Mouse (Mus musculus) yolk sac, embryonic 10.5 days (tissue): ENCODE results near the gene Tex14.
"Not testable (repeated sequence)": the region's sequence is repeated elsewhere in the genome, so short reads cannot be mapped to it uniquely, and the experiment has no call there.

ENCODE experiments used
- DNase-seq: peaks from one replicate; pipeline ENCODE4 v3.0.0-alpha.2; 2017; ENCODE audit warnings: low spot score

The Tex14 gene

DNA sequence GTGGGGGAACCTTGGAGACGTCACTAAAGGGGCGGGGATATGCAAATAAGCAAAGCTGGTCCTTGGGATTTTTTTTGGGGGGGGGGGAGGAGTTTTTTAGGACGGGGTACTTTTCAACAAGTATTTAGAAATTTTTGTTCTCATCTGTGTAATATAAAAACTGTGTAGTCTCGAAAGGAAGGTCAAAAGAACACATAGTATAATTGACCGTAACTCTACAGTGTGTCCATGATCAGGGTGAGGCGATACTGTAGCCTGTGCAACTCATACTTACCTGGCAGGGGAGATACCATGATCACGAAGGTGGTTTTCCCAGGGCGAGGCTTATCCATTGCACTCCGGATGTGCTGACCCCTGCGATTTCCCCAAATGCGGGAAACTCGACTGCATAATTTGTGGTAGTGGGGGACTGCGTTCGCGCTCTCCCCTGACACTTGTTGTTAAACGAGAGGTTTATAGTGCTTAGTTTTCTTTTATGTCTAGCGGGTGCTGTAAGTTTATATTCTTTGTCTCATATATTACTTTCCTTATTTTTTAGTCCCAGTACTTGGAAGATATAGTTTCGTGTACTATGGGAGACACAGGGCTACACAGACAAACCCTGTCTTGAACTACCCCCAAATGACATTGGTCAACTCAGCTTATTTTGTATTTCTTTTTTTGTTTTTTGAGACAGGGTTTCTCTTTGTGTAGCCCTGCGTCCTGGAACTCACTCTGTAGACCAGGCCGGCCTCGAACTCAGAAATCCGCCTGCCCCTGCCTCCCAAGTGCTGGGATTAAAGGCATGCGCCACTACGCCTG is 21.8 kb downstream of the Tex14 start:
- peak; percentile 88 for DNase-seq

DNA sequence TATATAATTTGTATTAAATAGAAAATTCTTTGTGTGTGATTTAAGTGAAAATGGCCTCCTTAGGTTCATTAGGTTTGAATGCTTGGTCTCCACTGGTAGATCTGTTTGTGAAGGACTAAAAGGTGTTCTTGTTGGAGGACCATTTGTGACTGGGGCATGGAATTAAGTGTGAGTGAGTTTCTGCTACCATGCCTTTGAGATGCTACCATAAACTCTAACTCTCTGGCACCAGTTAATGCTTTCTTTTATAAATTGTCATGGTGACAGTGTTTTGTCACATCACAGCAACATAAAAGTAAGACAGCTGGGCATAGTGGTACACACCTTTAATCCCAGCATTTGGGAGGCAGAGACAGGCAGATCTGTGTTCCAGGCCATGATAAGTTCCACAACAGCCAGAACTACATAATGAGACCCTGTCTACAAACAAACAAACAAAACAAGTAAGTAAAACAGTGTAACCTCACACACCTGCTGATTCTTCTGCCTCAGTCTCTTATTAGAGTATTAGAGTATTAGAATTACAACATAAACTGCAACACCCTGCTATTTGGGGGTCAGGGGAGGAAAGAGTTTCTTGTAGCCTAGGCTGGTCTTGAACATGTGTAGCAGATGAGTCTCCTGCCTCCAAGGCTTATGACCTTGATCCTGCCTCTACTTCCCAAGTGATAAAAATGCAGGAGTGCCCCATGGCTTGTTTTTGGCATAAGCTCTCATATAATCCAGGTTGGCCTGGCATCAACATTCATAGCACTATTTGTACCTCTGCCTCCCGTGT is 22.6 kb downstream of the Tex14 start:
- DNase-seq, result no peak

DNA sequence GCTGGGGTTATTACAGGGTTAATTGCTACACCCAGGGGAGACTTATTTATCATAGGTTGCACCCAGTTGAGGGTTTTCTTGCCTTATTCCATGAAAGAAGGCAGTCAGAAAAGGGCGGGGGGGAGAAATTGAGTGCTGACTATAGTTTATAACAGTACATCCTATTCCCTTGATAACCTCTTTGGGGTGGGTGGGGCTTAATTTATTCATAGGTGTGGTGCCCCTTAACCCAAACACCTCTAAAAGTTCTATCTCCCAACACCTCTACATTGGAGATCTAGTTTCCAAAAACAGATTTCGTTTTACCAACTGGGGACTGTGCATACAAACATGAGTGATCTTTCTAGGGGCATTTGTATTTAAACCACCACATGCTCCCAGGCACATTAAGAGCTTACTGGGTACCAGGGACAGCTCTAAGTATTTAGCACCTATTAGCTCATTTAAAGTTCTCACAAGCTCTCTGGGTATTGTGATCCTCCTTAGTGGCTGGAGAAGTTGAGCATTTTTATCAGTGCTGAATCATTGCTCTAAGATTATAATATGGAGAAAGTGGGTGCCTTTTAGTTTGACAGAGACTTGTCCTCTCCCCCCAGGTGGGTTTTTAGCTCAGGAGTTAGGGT is 23.3 kb downstream of the Tex14 start:
- DNase-seq, result no peak

DNA sequence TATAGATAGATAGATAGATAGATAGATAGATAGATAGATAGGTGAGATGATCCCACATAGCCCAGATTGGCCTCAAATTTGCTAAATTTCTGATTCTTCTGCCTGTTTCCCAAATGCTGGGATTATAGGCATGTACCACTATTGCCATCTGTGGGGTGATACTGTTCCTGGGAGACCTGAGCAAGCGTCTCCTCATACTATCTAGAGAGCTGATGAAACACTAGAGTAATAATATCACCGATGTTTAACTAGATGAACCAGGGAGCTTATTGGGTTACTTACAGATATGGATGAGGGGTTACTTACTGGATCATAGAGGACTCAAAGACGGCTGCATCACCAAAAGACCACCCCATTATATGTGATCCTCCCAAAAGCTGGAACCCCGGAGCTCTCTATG is 24.5 kb downstream of the Tex14 start:
- DNase-seq, result no peak

DNA sequence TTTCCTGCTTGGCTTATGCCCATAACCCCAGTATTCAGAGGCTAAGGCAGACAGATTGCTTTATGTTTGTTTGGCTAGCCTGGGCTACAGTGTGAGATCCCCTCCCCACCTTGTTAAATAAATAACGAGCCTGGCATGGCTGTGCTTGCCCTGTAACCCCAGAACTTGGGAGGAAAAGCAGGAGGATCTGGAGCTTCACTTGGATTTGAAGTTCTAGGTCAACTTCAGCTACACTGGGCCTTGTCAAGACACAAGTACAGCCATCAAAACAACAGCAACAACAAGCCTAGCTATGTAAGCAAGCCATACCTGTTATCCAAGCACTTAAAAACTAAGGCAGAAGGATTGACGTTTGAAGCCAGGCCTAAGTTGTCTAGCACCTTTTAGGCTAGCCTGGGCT is 25.5 kb downstream of the Tex14 start:
- DNase-seq, result no peak

DNA sequence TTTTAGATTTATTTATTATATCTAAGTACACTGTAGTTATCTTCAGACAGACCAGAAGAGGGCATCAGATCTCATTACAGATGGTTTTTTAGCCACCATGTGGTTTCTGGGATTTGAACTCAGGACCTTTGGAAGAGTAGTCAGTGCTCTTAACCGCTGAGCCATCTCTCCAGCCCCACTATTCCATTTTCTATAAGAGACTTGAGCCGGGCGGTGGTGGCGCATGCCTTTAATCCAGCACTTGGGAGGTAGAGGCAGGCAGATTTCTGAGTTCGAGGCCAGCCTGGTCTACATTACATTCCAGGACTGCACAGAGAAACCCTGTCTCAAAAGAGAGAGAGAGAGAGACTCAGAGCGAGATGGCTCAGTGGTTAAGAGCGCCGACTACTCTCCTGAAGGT is 26.9 kb downstream of the Tex14 start:
- DNase-seq, result not testable (repeated sequence)

DNA sequence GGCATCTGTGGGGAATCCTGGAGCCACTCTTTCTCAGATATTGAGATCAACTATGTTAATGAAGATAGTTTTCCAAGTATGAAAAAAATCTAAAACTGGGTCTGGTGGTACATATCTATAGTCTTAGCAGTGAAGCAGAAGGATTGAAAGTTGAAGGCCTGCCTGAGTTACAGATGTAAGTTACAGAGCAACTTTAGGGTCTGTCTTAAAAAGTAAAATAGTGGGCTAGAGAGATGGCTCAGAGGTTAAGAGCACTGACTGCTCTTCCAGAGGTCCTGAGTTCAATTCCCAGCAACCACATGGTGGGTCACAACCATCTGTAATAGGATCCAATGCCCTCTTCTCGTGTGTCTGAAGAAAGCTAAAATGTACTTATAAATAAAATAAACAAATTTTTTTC is 27.6 kb downstream of the Tex14 start:
- no peak for DNase-seq

DNA sequence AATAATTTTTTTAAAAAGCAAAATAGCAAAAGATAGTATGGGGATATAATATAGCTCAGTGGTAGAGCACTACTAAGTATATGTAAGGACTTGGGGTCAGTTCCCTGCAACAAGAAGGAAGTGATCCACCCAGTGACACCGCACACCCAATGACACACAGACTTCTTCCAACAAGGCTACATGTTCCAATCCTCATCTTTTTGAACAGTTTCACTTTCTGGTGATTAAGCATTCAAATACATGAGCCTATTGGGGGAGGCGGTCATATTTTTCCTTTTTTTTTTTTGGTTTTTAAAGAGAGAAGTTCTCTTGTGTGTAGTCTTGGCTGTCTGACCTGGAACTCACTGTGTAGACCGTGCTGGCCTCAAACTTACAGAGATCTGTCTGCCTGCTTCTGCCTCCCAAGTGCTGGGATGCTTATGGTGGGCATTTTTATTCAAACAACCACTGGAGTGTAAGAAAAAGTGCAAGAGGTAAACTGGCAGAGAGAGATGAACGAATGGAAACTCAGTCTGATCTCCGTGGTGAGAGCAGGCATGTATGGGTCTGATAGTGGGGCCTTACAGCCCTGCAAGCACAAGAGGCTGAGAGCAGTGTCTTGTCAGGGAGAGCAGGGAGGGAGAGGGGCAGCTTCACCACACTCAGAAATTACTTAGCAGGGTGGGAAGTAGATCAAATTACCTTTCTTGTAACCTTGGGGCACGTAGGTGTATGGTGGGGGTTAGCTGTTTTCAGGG is 28.2 kb downstream of the Tex14 start:
- DNase-seq, result no peak

DNA sequence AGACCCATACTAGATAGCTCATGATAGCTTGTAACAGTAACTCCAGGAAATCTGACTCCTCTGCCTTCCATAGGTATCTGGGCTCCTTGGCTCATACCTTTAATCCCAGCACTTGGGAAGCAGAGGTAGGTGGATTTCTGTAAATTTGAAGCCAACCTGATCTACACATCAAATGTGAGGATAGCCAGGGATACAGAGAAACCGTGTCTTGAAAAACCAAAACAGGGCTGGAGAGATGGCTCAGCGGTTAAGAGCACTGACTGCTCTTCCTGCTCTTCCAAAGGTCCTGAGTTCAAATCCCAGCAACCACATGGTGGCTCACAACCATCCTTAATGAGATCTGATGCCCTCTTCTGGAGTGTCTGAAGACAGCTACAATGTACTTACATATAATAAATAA is 30.2 kb downstream of the Tex14 start:
- not testable (repeated sequence) for DNase-seq

DNA sequence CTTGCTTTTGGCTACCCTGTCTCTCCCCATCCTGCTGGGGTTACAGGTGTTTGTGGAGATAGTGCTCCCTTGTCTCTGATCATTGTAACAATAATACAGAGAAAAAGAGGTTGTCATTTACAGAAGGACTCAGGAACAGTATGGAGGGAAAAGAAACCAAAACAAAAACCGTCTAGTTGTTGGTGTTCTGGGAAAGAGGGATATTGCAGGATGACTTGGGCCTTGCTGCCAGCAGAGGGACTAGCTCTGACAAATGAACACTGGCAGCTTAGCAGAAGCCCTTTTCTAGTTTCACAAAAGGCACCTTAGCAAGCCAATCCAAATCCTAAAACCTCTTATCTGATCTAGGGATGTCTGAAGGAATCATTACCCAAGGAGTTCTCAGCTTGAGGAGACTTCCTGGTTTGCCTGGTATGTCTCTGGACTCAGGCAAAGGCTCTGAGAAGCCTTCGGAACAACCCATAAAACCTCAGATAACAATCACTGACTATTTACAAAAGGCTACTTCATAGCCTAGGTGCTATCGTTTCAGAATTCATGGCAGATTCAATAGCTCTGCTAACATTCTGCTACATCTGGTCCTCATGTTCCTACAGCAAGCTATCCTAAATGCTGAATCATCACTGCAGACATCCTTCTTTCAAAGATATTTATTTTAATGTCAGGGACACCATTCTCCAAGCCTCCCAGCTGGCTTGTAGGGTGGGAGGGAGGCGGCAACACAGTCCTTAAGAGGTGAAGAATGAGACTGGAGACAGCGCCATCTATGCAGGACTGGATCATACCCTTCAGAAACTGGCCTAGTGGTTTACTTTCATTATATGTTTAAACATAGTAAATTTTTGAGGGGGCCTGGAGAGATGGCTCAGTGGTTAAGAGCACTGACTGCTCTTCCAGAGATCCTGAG is 31.7 kb downstream of the Tex14 start:
- no peak for DNase-seq

DNA sequence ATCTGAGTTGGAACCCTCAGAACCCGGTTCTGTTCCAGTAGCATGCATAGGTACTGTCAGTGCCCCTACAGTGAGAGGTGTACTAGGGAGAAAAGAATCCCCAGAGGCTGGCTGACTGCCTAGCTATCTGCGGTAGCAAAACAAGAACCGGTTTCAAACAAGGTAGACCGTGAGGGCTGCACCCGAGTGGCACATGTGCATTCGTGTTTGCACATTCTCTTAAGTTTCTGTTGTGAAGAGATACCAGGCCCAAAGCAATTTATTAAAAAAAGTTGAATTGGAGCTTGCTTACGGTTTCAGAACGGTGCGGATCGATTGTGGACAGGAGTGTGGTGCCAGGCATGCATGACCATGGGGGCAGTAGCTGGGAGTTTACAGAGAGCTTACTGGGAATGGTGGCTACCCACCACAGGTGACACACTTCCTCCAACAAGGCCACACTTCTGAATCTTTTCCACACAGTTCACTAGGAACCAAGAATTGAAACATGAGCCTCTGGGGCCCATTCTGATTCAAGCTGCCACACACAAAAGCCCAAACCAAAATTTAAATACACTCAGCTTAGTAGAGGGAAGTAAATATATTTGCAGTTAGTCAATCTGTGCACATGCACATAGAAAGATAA is 35.0 kb downstream of the Tex14 start:
- no peak for DNase-seq

DNA sequence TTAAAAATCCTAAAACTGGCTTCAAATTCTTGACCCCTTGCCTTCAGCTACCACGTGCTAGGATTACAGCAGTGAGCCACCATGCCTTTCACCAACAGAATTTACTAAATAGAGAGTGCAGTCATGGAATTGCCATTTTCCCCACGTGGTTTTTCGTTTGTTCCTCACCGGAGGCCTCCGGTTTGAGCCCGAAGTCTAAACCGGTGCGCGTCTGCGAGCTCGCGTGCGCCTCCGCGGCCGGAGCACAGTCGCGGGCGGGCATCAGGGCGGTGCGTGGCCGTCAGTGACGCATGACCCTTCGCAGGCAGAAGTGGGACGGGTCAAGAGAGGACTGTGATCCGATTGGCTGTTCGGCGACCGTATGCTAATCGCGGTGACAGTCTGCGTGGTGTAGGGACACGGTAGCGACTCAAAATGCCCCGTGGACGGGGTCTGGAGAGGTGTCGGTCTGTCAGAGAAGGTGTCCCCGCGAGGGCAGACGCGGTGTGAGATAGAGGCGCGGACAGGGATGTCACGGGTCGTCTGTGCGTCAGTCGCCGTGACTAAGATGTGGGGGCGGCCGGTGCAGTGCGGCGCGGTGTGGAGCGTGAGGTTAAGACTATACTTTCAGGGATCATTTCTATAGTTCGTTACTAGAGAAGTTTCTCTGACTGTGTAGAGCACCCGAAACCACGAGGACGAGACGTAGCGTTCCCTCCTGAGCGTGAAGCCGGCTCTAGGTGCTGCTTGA is 37.9 kb downstream of the Tex14 start:
- DNase-seq, result peak; percentile 83

DNA sequence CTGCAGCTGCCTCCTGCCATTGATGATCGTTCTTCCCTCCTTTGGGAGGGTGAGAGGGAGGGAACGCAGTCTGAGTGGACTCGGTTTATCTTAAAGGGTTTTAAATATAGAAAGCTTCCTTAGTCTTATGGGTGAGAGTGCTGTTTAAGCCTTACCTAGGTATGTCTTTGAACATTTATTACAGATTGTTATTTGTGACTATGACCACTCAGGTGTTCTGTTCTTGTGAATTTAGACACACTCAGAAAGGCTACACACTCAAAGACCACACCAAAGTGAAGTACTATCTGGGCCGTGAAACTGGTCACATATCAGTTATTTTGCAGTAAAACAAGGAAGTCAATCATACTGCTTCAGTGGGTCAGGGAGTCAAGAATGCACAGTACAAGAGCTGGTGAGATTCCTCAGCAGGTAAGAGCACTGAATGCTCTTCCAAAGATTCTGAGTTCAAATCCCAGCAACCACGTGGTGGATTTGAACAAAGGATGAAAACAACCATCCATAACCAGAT is 38.6 kb downstream of the Tex14 start:
- DNase-seq, result peak; percentile 91

DNA sequence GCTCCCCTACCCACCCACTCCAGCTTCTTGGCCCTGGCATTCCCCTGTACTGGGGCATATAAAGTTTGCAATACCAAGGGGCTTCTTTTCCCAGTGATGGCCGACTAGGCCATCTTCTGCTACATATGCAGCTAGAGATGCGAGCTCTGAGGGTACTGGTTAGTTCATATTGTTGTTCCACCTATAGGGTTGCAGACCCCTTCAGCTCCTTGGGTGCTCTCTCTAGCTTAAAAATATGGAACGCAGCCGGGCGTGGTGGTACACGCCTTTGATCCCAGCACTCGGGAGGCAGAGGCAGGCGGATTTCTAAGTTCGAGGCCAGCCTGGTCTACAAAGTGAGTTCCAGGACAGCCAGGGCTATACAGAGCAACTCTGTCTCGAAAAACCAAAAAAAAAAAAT is 39.2 kb downstream of the Tex14 start:
- DNase-seq, result not testable (repeated sequence)

DNA sequence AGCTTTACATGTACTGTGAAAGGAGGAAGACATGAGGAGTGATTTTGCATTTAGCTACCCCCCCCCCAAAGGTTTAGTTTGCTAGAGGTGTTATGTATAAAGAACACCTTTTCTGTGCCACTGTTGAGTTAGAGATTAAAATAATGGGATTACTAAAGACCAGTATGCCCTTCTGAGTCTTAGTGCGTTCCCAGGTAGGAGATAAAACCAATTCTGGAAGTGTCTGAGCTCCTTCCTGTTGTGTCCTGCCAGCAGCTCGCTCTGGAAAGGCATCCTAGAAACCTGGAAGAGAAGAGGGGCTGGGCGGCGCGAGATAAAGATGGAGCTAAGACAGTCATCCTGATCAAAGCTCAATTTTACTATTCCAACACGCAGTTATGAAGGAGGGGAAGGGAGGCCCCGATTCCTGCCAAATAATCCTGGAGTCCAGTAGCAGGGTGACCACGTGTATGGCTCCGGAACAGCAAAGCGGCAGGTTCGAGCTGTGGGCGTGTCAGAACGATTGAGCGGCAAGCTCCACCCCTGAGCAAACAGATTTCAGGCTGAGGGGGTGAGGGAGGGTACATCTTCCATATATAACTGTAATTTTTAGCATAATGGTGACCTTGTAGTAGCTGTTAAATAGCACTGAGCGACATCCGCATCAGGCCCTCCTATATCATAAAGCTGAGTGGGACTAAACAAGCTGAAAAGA is 40.0 kb downstream of the Tex14 start:
- DNase-seq, result no peak

DNA sequence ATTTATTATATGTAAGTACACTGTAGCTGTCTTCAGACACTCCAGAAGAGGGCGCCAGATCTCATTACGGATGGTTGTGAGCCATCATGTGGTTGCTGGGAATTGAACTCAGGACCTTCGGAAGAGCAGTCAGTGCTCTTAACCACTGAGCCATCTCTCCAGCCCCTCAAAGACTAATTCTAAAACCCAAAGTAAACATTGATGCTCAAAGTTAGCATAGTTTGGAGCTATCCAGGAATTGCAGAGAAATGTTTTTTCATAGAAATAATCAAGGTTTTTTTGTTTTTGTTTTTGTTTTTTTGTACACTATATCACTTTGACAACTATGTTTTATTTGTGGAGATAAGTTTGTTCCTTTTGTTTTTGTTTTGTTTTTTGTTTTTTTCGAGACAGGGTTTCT is 40.7 kb downstream of the Tex14 start:
- DNase-seq, result not testable (repeated sequence)

DNA sequence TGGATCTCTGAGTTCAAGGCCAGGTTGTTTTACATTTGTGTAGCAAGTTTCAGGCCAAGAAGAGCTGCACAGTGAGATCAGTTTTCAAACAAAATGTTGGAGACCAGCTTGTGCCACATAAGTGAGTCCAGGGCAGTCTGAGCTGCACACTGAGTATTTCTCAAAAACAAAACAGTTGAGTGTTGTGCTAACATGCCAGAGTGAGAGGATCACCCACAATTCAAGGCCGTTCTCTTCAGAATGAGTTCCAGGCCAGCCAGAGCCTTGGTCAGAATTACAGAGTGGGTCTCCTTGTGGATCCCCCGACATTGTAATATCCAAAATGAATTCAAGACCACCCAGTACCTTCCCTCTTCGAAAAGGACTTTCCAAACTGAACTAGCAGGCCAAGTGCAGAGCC is 41.3 kb downstream of the Tex14 start:
- no peak for DNase-seq

DNA sequence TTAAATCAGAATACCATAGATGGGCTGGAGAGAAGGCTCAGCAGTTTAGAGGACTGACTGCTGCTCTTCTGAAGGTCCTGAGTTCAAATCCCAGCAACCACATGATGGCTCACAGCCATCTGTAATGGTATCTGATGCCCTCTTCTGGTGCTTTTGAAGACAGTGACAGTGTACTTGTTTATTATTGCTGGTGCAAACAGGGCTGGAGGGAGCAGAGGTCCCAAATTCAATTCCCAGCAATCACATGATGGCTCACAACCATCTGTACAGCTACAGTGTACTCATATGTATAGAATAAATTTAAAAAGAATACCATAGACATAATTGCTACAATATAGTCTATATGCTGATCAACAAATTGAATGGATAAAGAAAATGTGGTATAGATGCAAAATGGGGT is 42.6 kb downstream of the Tex14 start:
- DNase-seq, result no peak

DNA sequence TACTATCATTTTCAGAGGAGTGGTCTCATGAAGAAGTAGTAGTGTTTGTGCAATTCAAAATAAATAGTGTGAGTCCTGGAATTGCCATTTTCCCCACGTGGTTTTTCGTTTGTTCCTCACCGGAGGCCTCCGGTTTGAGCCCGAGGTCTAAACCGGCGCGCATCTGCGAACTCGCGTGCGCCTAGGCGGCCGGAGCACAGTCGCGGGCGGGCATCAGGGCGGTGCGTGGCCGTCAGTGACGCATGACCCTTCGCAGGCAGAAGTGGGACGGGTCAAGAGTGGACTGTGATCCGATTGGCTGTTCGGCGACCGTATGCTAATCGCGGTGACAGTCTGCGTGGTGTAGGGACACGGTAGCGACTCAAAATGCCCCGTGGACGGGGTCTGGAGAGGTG is 43.2 kb downstream of the Tex14 start:
- DNase-seq, result peak; percentile 76
